Mouse (Mus musculus) forebrain, embryonic 13.5 days (tissue): ENCODE results near the gene Stk36. TPM values are rescaled to one million over a fixed set of nuclear protein-coding genes. Genes with fewer than 3 reads are reported as not detected.
A peak's percentile ranks its signal among the peaks of the same experiment; 100 is the strongest.

Source experiments
- ATAC-seq: fragments of 200-750 bp; cut with Nextera tagmentation; 2 replicates; pipeline ENCODE4 v1.8.0; 2017
- H3K27ac ChIP-seq: fragments of 300-500 bp; sonication (generic); 2 replicates; pipeline ENCODE4 v1.5.1; 2015; ENCODE audit warnings: inconsistent platforms, mild to moderate bottlenecking, moderate library complexity
- H3K27me3 ChIP-seq: fragments of 300-500 bp; sonication (generic); 2 replicates; pipeline ENCODE4 v1.6.1; 2015; ENCODE audit warnings: mild to moderate bottlenecking, inconsistent platforms
- H3K36me3 ChIP-seq: fragments of 300-500 bp; sonication (generic); 2 replicates; pipeline ENCODE4 v1.6.1; 2015; ENCODE audit warnings: mild to moderate bottlenecking, inconsistent platforms; ENCODE audit not compliant: poor library complexity, severe bottlenecking
- H3K4me1 ChIP-seq: fragments of 300-500 bp; sonication (generic); 2 replicates; pipeline ENCODE4 v1.6.1; 2015; ENCODE audit warnings: inconsistent platforms
- H3K4me2 ChIP-seq: fragments of 300-500 bp; sonication (generic); 2 replicates; pipeline ENCODE4 v1.6.1; 2015; ENCODE audit warnings: inconsistent platforms, mild to moderate bottlenecking, moderate library complexity
- H3K4me3 ChIP-seq: fragments of 300-500 bp; sonication (generic); 2 replicates; pipeline ENCODE4 v1.5.1; 2015; ENCODE audit warnings: mild to moderate bottlenecking, inconsistent platforms
- H3K9ac ChIP-seq: fragments of 300-500 bp; sonication (generic); 2 replicates; pipeline ENCODE4 v1.6.1; 2015; ENCODE audit warnings: mild to moderate bottlenecking, inconsistent platforms
- H3K9me3 ChIP-seq: fragments of 300-500 bp; sonication (generic); replicated peaks from 2 replicates; pipeline ENCODE4 v1.6.1; 2016; ENCODE audit warnings: inconsistent platforms
- WGBS: fragments of 180-500 bp; shearing (Covaris S2); methylation state at CpG from one replicate; pipeline ENCODE4 v1.1.7; 2015; 5-methylcytosine and 5-hydroxymethylcytosine counted together
- polyA plus RNA-seq: library from polyadenylated mRNA; unstranded; fragments of >200 nt; fragmentation: Nextera tagmentation; extraction: Ambion mirVana; gene quantifications from 2 replicates; pipeline ENCODE4 v1.2.1, GENCODE M21; 2015

Stk36 gene
- 24.5 and 24.7 TPM in 2 replicates for polyA plus RNA-seq

GRCm38 (mm10) chr1:74601267-74601962 is at the start of gene Stk36, which contains the start of gene Rnf25:
Gene Stk36, plus strand, starts transcription at chr1:74601445.
Gene Rnf25, minus strand, starts transcription at chr1:74601397.
- 10% methylated on average over 25 of the region's 25 CpGs for WGBS
- H3K9ac ChIP-seq: peak within 1 kb of the TSS; percentile 89

DNA sequence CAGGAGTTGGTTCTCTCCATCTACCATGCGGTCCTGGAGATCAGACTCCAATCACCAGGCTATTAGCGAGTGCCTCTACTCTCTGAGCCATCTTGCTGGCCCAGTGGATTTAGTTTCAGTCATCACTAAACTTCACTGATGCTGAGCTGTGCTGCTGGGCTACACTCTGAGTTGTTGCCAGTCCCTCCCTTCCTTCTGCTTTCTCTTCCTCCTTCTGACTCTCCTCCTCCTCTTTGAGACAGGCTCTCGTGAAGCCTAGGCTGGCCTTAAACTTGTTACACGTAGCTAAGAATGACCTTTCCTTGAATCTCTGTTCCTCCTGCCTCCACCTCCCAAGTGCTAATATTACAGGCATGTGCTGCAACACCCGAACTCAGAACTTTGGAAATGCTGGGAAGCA is 42.2 kb upstream of the Stk36 start:
- ATAC-seq: no peak
- Histone ChIP-seq H3K36me3 (peaks cover 14% of the 10 kb centered on the region), H3K4me3 (no peak overlapping the region), H3K27ac (no peak overlapping the region), H3K27me3 (no peaks in the 10 kb centered on the region), H3K9me3 (no peaks in the 10 kb centered on the region), H3K9ac (no peak overlapping the region), H3K4me1 (no peaks in the 10 kb centered on the region), H3K4me2 (no peak overlapping the region)
- WGBS: 87% methylated on average over 5 of the region's 5 CpGs

More at GRCm38 (mm10) chr1:74601267-74601962, at the start of gene Stk36, which contains the start of gene Rnf25:
- Histone ChIP-seq H3K4me3 (peak within 1 kb of the TSS; percentile 91), H3K27ac (peak within 1 kb of the TSS; percentile 67), H3K27me3 (no peaks in the 10 kb centered on the region), H3K36me3 (peaks cover 45% of the 10 kb centered on the region), H3K4me1 (peaks cover 16% of the 10 kb centered on the region), H3K9me3 (no peaks in the 10 kb centered on the region), H3K4me2 (peak within 1 kb of the TSS; percentile 89)
- peak; percentile 95 for ATAC-seq

GRCm38 (mm10) chr1:74565834-74566233 is 35.4 kb upstream of the Stk36 start:
- WGBS: 73% methylated on average over 6 of the region's 6 CpGs
- H3K9me3 ChIP-seq: no peaks in the 10 kb centered on the region
- no peaks in the 10 kb centered on the region for H3K4me1 ChIP-seq
- H3K36me3 ChIP-seq: peaks cover 78% of the 10 kb centered on the region
- ATAC-seq: no peak
- no peak overlapping the region for H3K9ac ChIP-seq
- H3K27ac ChIP-seq: no peak overlapping the region
- no peak overlapping the region for H3K4me2 ChIP-seq
- H3K27me3 ChIP-seq: no peaks in the 10 kb centered on the region
- H3K4me3 ChIP-seq: no peak overlapping the region

DNA sequence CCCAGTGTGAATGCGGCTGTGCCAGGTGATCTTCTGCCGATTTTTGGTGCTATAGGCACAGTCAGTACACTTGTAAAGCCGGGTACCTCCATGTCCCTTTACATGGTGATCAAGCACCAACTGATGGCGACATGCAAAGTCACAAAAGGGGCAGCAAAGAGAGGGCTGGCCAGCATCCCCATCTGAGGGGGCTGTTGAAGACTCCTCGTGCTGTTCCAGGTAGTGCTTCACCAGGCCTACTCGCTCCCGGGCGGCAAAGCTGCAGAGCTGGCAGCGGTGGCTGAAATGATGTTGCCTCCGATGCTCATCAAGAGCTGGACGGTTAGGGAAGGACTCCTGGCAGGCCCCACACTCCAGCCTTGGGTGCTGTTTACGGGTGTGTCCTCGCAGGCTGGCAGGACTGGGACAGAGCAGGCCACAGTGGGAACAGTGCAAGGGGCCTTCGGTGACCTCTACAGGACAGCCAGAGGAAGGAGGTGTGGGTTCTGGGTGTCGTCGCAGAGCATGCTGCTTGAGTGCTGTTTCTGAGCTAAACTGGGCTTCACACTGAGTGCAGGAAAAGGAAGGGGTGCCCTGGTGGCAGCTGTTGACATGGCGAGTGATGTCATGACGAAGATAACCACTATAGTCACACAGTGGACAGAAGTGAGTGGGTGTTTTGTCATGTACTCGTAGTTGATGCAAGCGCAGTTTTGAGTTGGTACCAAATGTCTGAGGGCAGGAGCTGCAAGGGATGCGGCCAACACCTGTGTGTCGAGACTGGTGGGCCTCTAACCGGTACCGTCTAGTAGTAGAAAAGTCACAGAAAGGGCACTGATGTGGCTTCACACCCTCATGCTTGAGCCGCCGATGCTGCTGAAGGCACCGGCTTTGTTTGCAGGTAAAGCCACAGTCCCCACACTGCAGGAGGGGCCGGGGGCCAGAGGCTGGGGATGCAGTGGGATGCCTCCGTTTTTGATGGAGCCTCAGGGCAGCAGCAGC is 31.2 kb upstream of the Stk36 start:
- Histone ChIP-seq H3K27me3 (no peaks in the 10 kb centered on the region), H3K27ac (no peak overlapping the region), H3K4me2 (no peak overlapping the region), H3K9me3 (no peaks in the 10 kb centered on the region), H3K4me1 (no peaks in the 10 kb centered on the region), H3K36me3 (peaks cover 95% of the 10 kb centered on the region), H3K4me3 (no peak overlapping the region), H3K9ac (no peak overlapping the region)
- WGBS: 93% methylated on average over 29 of the region's 29 CpGs
- ATAC-seq: no peak

DNA sequence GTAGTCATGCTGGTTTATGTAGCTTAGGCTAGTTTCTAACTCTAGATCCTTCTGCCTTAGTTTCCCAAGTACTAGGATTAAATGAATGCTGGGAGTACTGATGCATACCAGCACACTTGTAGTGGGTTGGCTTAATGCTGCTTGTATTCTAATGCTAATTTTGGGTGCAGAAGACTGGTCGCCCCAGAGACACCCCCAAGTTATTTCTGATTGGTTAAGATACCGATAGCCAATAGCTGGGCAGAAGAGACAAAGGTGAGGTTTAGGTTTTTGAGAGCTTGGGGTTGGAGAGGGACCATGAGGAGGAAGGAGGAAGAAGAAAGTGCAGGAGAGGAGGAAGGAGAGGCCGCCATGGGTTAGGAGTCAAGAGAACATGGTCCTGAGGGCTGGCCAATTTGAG is 18.6 kb upstream of the Stk36 start:
- Histone ChIP-seq H3K4me3 (no peak overlapping the region), H3K9me3 (no peaks in the 10 kb centered on the region), H3K4me1 (peaks cover 22% of the 10 kb centered on the region), H3K27ac (no peak overlapping the region), H3K27me3 (no peaks in the 10 kb centered on the region), H3K4me2 (no peak overlapping the region), H3K9ac (no peak overlapping the region), H3K36me3 (peaks cover 38% of the 10 kb centered on the region)
- ATAC-seq: no peak
- 73% methylated on average over 3 of the region's 3 CpGs for WGBS

DNA sequence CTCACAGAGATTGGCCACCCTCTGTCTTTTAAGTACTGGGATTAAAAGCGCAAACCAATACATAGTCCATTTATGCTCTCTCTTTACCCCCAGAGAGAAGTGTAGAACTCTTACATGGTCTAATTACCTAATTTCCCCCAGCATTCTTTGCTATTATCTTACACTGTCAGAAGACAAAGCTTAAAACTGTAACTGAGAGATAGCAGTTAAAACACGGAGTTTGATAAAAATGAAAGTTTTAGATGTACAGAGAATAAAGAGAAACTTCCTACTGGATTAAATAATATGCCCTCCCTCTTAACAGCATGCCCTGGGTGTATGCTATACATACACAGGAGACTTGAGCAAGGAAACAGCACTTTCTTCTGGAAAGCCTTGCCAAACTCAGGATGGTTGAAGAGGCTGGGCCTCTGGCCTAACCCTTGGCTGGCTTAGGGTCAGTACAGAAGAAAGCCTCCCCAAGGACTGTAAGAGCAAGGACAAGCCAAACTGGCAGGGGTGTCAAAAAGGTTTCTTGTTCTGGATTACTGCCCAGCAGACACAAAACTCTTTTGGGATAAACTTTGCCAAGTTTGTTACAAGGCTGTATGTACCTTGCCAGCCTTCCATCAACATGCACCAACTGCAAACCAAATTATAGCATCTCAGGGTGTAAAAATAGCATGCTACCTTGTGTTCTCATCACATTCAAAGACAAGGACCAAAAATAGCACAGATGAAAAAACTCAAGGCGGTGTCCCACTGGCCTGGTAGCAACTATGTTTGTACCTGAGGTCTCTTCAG is 16.4 kb upstream of the Stk36 start:
- WGBS: 96% methylated on average over 3 of the region's 3 CpGs
- Histone ChIP-seq H3K4me2 (no peak overlapping the region), H3K27me3 (no peaks in the 10 kb centered on the region), H3K9me3 (no peaks in the 10 kb centered on the region), H3K27ac (no peak overlapping the region), H3K36me3 (peaks cover 18% of the 10 kb centered on the region), H3K4me3 (no peak overlapping the region), H3K9ac (no peak overlapping the region), H3K4me1 (peaks cover 32% of the 10 kb centered on the region)
- ATAC-seq: no peak

DNA sequence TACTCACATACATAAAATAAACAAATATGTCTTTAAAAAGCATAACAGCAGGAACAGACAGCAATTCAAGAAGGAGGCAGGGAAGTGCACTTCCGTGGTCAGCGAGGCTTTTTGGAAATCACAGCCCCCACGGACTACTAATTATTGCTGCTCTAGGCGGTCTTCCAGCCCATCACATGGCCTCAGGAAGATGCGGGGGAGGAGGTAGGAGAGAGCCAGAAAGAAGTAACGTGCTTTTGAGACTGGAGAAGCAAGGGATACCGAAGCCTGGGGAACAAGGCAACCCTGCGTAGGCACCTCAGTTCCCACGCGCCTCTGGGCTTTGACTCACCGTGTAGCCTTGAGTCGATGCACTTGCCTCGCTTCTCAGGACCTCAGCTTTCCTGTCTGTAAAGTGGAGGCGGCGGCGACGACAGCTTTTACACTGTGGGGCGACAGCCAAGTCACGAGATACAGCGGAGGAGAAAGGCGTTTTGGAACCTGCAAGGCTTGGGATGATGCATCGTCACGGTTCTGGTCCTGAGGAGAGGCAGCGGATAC is 13.9 kb upstream of the Stk36 start:
- peak overlapping the region; percentile 88 for H3K9ac ChIP-seq
- no peak for ATAC-seq

DNA sequence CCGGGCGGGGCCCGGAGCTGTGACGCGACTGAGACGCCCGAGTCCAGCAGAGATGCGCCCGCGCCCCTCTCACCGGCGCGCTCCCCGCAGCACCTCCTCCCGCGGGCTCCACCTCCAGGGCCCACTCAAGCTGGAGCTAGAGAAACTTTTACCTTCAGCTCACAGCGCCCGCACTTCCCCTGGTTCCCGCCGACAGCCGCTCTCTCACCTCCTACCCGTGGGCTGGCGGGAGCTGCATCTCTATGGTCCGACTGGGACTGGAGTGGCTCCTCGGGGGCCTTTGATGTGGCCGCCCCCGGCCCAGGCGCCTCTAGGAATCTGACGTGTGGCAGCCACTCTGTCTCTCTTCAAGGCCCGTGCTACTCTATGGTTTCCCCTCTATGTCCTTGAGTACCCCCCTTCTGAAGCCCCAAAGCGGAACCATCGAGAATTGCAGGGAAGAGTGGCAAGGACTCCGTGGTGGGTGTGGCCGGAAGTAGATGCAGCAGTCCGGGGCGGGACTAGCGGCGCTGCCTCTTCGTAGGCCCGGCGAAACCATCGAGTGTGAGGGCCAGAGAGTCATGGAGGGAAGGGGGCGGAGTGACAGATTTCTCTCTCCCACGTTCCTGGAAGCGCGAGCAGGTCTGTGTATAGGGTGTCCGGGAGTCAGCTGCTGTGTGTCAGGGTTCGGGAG is 13.3 kb upstream of the Stk36 start, which contains the start of the genes Zfp142 and Bcs1l:
TSS of gene Zfp142 (minus strand) at position 474 of the 673 bp plus-strand sequence.
TSS of gene Bcs1l (plus strand) at position 517 of the 673 bp plus-strand sequence.
- ATAC-seq: peak; percentile 99
- Histone ChIP-seq H3K4me3 (peak within 1 kb of the TSS; percentile 85), H3K9ac (peak within 1 kb of the TSS; percentile 88), H3K4me2 (peak within 1 kb of the TSS; percentile 96), H3K27me3 (no peaks in the 10 kb centered on the region), H3K36me3 (peaks cover 36% of the 10 kb centered on the region), H3K27ac (peak within 1 kb of the TSS; percentile 88), H3K4me1 (peaks cover 32% of the 10 kb centered on the region), H3K9me3 (no peaks in the 10 kb centered on the region)
- under 1% methylated on average over 48 of the region's 48 CpGs for WGBS

More for the DNA sequence above, 13.9 kb upstream of the Stk36 start:
- Histone ChIP-seq H3K4me1 (peaks cover 32% of the 10 kb centered on the region), H3K4me3 (peak overlapping the region; percentile 85), H3K27ac (peak overlapping the region; percentile 88), H3K27me3 (no peaks in the 10 kb centered on the region), H3K4me2 (peak overlapping the region; percentile 96), H3K36me3 (peaks cover 33% of the 10 kb centered on the region), H3K9me3 (no peaks in the 10 kb centered on the region)
- under 1% methylated on average over 23 of the region's 24 CpGs for WGBS

DNA sequence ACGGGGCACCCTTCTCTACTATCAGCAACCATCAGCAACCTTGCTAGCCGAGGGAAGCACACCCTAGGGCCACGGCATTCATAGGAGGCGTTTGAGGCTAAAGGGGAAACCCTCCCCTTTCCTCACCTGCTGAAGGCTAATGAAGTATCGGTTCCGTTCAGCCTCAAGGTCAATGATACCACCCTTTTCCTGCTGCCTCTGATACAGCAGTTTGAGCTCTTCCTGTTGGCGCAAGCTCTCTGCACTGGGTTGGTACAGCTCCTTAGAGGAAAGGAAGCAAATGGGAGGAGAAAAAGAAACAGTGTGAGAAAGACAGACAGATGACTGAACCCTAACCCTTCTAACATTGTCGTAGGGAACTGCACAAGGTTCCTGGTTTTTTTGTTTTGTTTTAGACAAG is 6.8 kb upstream of the Stk36 start:
- peaks cover 88% of the 10 kb centered on the region for H3K36me3 ChIP-seq
- H3K4me1 ChIP-seq: 0 out of 2 replicates have a peak, but pooled peaks cover under 1% of the 10 kb centered on the region
- no peak for ATAC-seq
- no peaks in the 10 kb centered on the region for H3K27me3 ChIP-seq
- no peak overlapping the region for H3K9ac ChIP-seq
- 89% methylated on average over 8 of the region's 8 CpGs for WGBS
- H3K4me2 ChIP-seq: no peak overlapping the region
- no peak overlapping the region for H3K4me3 ChIP-seq
- H3K9me3 ChIP-seq: no peaks in the 10 kb centered on the region
- H3K27ac ChIP-seq: no peak overlapping the region

DNA sequence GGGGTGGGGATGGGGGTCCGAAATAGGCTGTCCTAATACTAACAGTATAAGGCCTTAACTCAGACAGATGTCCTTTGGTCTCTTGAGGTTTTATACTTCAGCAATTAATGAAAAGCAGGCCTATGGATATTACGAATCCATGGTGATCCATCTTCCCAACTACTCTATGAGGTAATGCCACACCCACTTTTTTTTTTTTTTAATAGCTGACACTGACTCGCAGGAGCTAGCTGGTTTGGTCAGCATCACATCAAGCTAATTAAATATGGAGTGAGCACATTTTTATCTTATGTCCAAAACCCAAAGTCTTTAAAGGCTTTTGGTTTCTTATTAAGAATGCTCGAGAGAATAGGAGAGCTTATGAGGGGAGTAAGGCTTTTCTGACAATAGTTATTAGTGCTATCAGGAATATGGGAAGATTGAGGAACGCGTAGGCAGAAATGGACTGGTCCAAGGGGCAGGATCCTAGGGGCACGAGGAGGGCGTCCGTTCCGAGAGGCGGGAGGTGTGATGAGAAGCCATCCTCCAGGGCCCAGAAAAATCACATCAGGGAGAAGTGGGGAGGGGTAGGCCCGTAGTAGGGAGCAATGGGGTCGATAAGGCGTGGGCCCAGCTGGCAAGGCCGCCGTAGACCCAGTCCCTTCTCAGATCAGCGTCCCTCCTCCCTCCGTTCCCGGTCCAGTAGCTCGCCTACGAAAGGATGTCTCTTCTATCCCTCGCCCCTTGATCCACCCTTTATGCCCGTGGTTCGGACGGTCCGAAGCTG is 561 bp upstream of the Stk36 start:
- no peaks in the 10 kb centered on the region for H3K27me3 ChIP-seq
- H3K36me3 ChIP-seq: peaks cover 48% of the 10 kb centered on the region
- peak overlapping the region; percentile 91 for H3K4me3 ChIP-seq
- peak overlapping the region; percentile 89 for H3K4me2 ChIP-seq
- H3K9me3 ChIP-seq: no peaks in the 10 kb centered on the region
- H3K9ac ChIP-seq: peak overlapping the region; percentile 89
- peaks cover 16% of the 10 kb centered on the region for H3K4me1 ChIP-seq
- ATAC-seq: peak; percentile 75
- 9% methylated on average over 26 of the region's 26 CpGs for WGBS
- no peak overlapping the region for H3K27ac ChIP-seq
